8 mouse cellular contexts compared by ENCODE assay signal in the genomic region with DNA sequence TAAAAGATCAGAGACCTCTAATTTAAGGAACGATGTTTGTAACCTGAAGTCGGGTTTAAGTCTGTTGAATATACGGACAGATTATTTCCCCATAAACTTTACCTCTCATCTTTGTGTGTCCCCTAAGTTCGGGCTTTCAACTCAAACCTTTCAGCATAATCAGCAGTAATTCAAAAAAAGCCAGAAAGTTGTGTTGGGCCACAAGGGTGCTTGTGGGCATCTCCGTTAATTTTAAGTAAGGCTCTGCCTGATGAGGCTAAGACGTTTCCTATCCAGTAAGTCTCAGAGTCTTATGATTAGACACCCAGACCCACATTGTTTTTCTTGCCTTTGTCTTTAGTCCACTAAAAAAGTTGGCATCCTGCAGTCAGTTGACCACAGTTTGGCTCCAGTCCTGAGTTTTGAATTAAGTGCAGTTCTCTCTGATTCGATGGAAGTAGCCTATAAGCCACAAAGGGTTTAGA. TPM values are rescaled to one million over a fixed set of nuclear protein-coding genes. Genes with fewer than 3 reads are reported as not detected.
DNase-seq lines count a peak whose midpoint lies in the region; ATAC-seq and TF ChIP-seq lines count a peak whose summit lies in the region.

No protein-coding gene starts in this region.

- no peak for ATAC-seq in forebrain, embryonic 12.5 days (ENCODE audit: low FRiP score)
- no peak for ATAC-seq in intestine, postnatal 0 days
- no peak for ATAC-seq in midbrain, embryonic 13.5 days

- no peaks in the 10 kb centered on the region for H3K36me3 ChIP-seq in forebrain, embryonic 12.5 days (replicated peaks)
- no peaks in the 10 kb centered on the region for H3K36me3 ChIP-seq in intestine, postnatal 0 days (ENCODE audit: control insufficient read depth, insufficient read depth)
- H3K36me3 ChIP-seq in midbrain, embryonic 13.5 days = no peaks in the 10 kb centered on the region

- no peaks in the 10 kb centered on the region for H3K9me3 ChIP-seq in forebrain, embryonic 12.5 days
- no peaks in the 10 kb centered on the region for H3K9me3 ChIP-seq in intestine, postnatal 0 days (ENCODE audit: control insufficient read depth)
- no peaks in the 10 kb centered on the region for H3K9me3 ChIP-seq in midbrain, embryonic 13.5 days

- H3K4me3 ChIP-seq in forebrain, embryonic 12.5 days (replicated peaks) = peak overlapping the region; percentile 99
- peak overlapping the region; percentile 96 for H3K4me3 ChIP-seq in intestine, postnatal 0 days (ENCODE audit: low read depth, low read length)
- H3K4me3 ChIP-seq in midbrain, embryonic 13.5 days (replicated peaks) = peak overlapping the region; percentile 99

- H3K4me1 ChIP-seq in forebrain, embryonic 12.5 days = peaks cover 49% of the 10 kb centered on the region
- peaks cover 13% of the 10 kb centered on the region; the same call in 1 of the 2 replicates for H3K4me1 ChIP-seq in intestine, postnatal 0 days (replicated peaks; ENCODE audit: control insufficient read depth, insufficient read depth, low read length)
- peaks cover 57% of the 10 kb centered on the region for H3K4me1 ChIP-seq in midbrain, embryonic 13.5 days (replicated peaks)

- no peaks in the 10 kb centered on the region for H3K27me3 ChIP-seq in forebrain, embryonic 12.5 days
- H3K27me3 ChIP-seq in intestine, postnatal 0 days (replicated peaks; ENCODE audit: control insufficient read depth, insufficient read depth, low read length) = no peaks in the 10 kb centered on the region
- no peaks in the 10 kb centered on the region for H3K27me3 ChIP-seq in midbrain, embryonic 13.5 days

- WGBS in forebrain, embryonic 12.5 days = 5% methylated on average over 7 of the region's 7 CpGs
- 2% methylated on average over 7 of the region's 7 CpGs for WGBS in intestine, postnatal 0 days
- 4% methylated on average over 7 of the region's 7 CpGs for WGBS in midbrain, embryonic 13.5 days

- peak overlapping the region; percentile 100 for H3K9ac ChIP-seq in forebrain, embryonic 12.5 days
- peak overlapping the region; percentile 97 for H3K9ac ChIP-seq in intestine, postnatal 0 days (ENCODE audit: low read depth, low read length)
- H3K9ac ChIP-seq in midbrain, embryonic 13.5 days (replicated peaks) = peak overlapping the region; percentile 100

- TF ChIP-seq CTCF in intestine, postnatal 0 days (IDR thresholded peaks at IDR 0.05; ENCODE audit: low read depth) = no peak

- peak; percentile 60 for DNase-seq in 3134 (ENCODE audit: extremely low read depth, insufficient read length, low spot score)
- peak; percentile 24 for DNase-seq in CD4-positive helper T cell, adult 2 months (ENCODE audit: low read depth, low spot score)
- DNase-seq in ovary, postnatal 36 days (ENCODE audit: low spot score) = no peak
- no peak for DNase-seq in adrenal gland, adult 8-10 months
- DNase-seq in right cerebral cortex, adult 2 months (ENCODE audit: low spot score in 2 of 2) = no peak

- peak overlapping the region; percentile 71 for H3K4me2 ChIP-seq in forebrain, embryonic 12.5 days
- H3K4me2 ChIP-seq in intestine, postnatal 0 days (replicated peaks; ENCODE audit: low read depth) = peak overlapping the region; percentile 80
- H3K4me2 ChIP-seq in midbrain, embryonic 13.5 days (replicated peaks) = peak overlapping the region; percentile 83

- H3K27ac ChIP-seq in forebrain, embryonic 12.5 days = peak overlapping the region; percentile 96; the same call in 1 of the 2 replicates
- peak overlapping the region; percentile 92 for H3K27ac ChIP-seq in intestine, postnatal 0 days (ENCODE audit: low read depth, low read length)
- H3K27ac ChIP-seq in midbrain, embryonic 13.5 days = no peak overlapping the region; the same call in 1 of the 2 replicates

RNA-seq across cellular contexts. Expression of gene Uhrf2, which starts 1.2 kb away (rescaled TPM):
- 88.3 and 94.6 TPM in 2 replicates for polyA plus RNA-seq in forebrain, embryonic 12.5 days (2016; fragmentation: Nextera tagmentation; extraction: Ambion mirVana)
- polyA plus RNA-seq in intestine, postnatal 0 days (2015; fragmentation: Nextera tagmentation; extraction: Ambion mirVana) = 18.3 and 20.8 TPM in 2 replicates
- 67.7 and 70.6 TPM in 2 replicates for polyA plus RNA-seq in midbrain, embryonic 13.5 days (2015; fragmentation: Nextera tagmentation; extraction: Ambion mirVana)
- 10 to 100 TPM; 35.5 to 48.4 (median 42.5) TPM for total RNA-seq in adrenal gland, adult 8-10 months (2022)

RNA-seq across cellular contexts. Expression of gene Trpd52l3, which starts 27.9 kb away (rescaled TPM):
- polyA plus RNA-seq in forebrain, embryonic 12.5 days (2016; fragmentation: Nextera tagmentation; extraction: Ambion mirVana) = not detected in 2 replicates
- not detected in 2 replicates for polyA plus RNA-seq in intestine, postnatal 0 days (2015; fragmentation: Nextera tagmentation; extraction: Ambion mirVana)
- polyA plus RNA-seq in midbrain, embryonic 13.5 days (2015; fragmentation: Nextera tagmentation; extraction: Ambion mirVana) = not detected in 2 replicates
- not detected for total RNA-seq in adrenal gland, adult 8-10 months (2022)

Comparison
In these comparisons a context has a peak if more than half of its experiments do, and no peak if none do; other contexts are left out.
1. DNase-seq: peak in 3134 (single experiment) and CD4-positive helper T cell, adult 2 months (single experiment); none in ovary, postnatal 36 days (single experiment), adrenal gland, adult 8-10 months (single experiment) and right cerebral cortex, adult 2 months (0 of 2).
2. Peak in every context shown above with its lines, with median percentiles within 50 percentile points of each other: H3K4me2 ChIP-seq, H3K4me3 ChIP-seq and H3K9ac ChIP-seq.